Mouse (Mus musculus) heart, postnatal 4 days (tissue): ENCODE results near the gene Slco6d1. TPM values are rescaled to one million over a fixed set of nuclear protein-coding genes. Genes with fewer than 3 reads are reported as not detected.
"Not testable (repeated sequence)": the region's sequence is repeated elsewhere in the genome, so short reads cannot be mapped to it uniquely, and the experiment has no call there.

Experiments used
- DNase-seq: peaks from one replicate; pipeline ENCODE4 v3.0.0; 2021
- microRNA-seq, 2 experiments: library from miRNA; unstranded; fragments of <30 nt; microRNA quantifications; one replicate each; pipeline ENCODE4 v1.2.0; 2021 to 2022
- total RNA-seq, 2 experiments: library from RNA; stranded (reverse); gene quantifications; 2 replicates each; pipeline ENCODE4 v1.2.3; 2021

The Slco6d1 gene
- not detected for total RNA-seq

DNA sequence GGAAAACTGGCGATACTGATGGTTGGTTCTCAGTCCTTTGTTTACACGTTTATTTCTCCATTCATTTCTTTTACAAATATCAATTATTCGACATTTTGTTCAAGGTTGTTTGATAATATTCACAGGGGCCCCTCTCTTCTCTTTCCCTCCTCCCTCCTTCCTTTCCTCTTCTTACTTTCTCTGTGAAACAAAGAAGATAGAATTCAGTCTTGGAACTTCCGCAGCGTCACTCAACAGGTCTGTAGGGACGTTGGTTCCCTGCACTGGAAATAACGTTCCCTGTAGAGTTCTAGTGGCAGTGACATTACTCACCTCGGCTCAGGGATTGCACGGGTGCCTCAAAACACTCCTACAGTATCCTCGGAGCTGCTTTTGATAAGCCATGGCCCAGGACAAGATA, at the start of gene Slco6d1:
Gene Slco6d1 (plus strand): TSS at position 301 of the 400 bp plus-strand sequence.
- no peak for DNase-seq

DNA sequence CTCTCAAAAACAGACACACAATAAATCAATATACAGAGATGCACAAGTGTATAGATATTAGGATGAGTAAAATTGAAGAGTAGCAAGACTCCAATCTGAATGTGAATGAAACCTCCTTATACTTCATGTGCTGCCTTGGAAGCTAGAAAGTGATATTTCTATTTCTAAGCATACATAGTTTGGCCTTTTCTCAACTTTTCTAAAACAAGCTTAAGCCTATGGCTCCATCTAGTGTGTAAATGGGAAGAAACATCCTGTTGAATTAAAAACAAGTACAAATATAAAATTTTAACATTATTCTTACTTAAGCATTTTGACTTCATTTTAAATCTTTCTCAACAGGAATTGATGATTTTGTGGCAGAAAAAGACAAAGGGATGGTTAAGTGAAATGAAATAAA, 28.9 kb upstream of the Slco6d1 start:
- DNase-seq, result no peak

DNA sequence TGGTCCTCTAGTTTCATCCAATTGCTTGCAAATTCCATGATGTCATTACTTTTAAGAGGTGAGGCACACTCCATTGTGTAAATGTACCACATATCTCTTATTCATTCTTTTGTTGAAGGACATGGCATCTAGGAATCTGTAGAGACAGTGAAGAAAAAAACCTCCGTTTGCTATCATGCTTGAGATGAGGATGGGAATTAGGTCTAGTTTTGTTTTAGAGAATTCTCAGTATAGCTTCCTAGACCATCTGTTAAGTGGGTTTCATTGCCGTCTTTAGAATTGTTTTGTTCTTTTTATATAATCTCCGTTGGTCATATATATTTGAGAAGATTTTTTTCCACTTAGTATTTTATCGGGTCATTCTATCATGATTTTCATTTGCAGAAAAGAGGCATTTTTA, 27.0 kb downstream of the Slco6d1 start:
- no peak for DNase-seq

DNA sequence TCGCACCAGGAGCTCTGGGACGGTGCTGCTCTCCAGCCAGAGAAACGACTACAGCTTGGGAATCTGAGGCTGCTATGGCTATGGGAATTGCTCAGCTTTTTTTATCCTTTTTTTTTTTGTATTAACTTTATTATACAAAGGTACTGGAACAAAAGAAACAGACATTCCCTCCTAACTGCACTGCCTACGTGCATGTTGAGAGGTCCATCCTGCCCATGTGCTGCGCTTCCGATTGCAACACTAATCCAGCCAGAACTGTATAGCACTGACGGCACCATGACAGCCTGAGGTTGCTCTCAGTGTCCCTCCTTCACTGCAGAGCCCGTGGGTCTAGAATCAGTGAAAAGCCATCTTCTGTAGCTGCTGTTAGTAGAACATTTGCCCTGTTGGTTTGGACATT, 38.3 kb downstream of the Slco6d1 start:
- not testable (repeated sequence) for DNase-seq

DNA sequence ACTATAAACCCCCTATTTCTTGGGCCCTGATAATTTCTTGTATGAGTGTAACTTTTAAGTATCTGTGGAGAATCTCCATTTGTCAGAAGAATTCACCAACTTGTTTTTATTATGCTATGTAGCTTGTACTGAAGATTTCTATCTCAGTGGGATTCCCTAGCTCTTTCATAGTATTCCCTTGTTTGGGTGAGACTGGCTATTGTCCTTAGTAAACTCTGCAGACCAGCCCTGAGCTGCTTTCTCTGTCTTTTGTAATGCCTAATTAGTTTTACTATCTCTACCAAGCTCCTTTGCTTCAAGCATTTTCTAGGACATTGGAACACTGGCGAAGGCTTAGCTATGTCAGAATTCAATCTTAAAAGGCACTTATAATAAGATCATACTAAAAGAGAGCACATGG, 55.5 kb downstream of the Slco6d1 start:
- not testable (repeated sequence) for DNase-seq

DNA sequence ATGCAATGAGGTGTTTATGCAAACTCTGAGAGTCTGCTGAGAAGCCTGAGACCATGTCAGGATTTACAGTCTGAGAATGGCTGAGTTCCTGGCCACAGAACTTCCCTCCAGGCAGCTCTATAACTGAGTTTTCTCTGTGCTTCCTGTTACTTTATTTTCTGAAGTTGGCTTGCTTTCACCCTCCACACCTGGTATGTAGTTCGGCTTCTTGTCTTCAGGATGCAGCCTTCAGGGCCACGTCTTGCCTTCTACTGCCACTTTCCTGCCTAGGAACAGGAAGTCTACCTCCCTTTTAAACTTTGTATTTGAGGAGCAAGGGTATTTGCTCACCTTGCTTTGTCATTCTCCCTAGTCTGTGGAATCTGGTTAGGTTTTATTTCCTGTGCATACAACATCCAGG, 58.3 kb downstream of the Slco6d1 start:
- no peak for DNase-seq

DNA sequence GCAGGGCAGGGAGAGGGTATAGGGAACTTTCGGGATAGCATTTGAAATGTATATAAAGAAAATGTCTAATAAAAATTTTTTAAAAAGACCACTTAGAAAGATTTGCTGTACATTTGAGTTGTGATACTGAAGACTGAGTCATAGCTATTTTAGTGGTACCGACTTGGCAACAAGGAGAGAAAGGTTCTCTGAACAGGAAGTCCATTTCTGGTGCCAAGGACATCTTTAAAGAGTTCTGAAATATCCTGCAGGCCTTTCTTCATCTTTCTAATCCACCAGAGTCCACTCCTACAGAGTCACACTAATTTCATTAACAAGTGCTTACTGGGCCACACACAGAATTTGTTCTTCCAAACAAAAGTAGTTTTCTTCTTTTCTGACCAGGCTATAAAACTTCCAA, 85.1 kb downstream of the Slco6d1 start:
- no peak for DNase-seq

DNA sequence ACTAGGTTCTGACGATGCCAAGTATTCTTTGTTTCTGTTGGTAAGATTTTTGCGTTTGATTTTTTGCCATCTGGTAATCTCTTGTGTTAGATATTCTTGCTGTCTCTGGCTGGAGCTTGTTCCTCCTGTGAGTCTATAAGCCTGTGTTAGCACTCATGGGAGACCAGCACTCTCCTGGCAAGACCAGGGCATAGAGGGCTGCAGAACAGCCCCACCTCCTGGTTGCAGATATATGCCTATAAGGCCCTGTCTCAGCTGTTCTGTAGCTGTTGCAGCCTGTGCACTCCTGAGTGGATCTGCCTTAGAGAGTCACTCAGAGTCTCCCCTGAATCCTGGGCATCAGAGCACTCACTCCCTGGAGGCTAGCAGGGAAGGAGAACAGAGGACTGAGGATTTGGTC, 102.1 kb downstream of the Slco6d1 start:
- no peak for DNase-seq

DNA sequence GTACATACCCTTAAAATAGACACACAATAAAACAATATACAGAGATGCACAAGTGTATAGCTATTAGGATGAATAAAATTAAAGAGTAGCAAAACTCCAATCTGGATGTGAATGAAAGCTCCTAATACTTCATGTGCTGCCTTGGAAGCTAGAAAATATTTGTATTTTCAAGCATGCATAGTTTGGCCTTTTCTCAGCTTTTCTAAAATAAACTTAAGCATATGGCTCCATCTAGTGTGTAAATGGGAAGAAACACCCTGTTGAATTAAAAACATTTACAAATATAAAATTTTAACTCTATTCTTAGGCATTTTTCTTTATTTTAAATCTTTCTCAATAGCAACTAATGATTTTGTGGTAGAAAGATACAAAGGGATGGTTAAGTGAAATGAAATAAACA, 102.6 kb downstream of the Slco6d1 start:
- no peak for DNase-seq

DNA sequence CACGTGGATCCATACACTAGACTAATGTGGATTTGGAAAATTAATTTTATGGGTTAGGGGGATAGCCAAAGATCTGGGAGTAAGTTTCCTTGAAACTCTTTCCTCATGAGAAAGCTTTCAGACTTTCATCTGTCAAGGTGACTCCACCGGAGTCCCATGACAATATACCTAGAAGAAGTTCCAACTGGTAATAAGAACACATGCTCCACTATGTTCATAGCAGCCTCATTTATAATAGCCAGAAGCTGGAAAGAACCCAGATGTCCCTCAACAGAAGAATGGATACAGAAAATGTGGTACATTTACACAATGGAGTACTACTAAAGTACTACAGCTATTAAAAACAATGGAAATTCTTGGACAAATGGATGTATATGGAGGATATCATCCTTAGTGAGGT, 107.4 kb downstream of the Slco6d1 start:
- DNase-seq, result not testable (repeated sequence)

DNA sequence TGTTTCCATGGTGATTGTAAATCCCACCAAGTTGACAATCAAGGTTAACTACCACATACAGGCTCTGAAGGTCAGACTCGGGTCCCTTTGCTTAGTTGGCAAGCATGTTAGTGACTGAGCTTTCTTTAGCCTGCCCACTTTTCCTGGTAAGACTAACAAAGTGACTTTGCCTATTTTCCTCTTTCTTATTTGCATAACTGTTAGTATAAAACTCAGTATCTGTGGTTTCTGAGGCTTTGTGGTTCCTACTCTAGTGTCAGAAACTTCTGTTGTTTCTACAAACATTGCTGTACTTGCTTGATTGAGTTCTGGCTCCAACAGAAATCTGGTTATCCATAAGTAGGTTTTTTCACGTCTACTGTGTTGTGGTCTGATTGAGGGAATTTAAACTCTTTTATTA, 124.4 kb downstream of the Slco6d1 start:
- DNase-seq, result no peak

DNA sequence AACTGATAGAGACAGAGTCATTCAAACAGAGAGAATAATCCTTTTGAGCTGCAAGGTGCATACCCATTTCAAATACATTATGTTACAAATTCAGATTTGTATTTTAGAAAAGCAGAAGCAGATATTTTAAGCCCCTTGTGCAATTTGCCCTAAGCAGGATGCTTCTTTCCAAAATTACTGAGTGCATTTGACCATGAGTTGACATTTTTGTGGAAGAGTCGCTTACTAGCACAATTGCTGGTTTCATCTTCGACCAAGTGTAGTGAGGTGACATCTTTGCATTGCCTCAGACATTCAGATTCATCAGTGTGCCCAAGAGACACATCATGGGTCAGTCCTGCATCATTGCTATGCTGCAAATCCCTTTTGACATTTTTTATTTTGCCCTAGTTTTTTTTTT, 133.5 kb downstream of the Slco6d1 start:
- no peak for DNase-seq

DNA sequence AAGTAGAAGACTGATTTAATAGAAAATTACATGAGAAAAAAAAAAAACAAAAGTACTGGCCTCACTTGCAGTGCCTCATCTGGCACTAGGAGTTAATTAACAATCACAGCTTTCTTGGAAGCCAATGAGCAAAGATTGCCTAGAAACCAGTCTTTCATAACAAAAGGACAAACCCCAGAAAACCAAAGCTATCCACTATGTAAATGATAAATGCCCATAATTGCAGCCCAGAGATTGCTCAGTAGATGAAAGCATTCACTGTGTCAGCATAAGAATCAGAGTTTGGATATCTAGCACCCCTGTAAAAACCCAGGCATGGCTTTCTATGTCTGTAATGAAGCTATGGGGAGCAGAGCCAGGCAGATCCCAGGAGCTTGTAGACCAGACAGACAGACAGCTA, 144.8 kb downstream of the Slco6d1 start:
- no peak for DNase-seq

Small RNA genes lying within 50 kb of the gene (microRNA-seq; reads per million reads assigned to microRNA genes)
- gene Gm26134, result 0 reads per million in 2 experiments
